Mouse (Mus musculus): ENCODE results near the gene Fut8.

Fut8 gene

DNA sequence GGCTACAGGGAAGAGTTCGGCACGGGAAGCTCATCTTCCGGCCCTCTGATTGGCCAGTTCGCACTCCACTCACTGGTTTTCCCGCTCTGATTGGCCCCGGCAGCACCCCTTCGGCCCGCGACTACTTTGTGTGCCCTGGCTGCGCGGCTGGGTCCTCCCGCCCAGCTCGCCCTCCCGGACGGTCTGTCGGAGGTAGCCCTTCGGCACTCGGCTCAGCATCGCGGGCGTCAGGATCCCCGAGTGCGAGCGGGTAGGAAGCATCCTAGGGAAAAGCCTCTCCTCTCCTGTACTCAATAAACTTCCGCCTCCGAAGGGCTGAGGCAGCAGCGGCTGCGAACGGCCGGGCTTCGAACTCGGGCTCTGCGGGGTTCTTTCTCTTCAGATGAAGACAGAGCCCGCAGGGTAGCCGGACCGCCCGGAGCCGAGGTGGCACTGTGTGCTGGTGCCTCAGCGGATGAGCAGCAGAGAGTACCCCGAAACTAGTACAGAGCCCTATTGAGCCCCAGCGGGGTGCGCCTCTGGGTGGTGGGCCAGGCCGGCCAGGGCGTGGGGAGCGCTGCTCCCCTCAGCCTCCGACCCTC lies at the start of gene Fut8:
TSS of gene Fut8 (plus strand) at position 176 of the 581 bp plus-strand sequence.
- DNase-seq, result peak; percentile 91 to 96

DNA sequence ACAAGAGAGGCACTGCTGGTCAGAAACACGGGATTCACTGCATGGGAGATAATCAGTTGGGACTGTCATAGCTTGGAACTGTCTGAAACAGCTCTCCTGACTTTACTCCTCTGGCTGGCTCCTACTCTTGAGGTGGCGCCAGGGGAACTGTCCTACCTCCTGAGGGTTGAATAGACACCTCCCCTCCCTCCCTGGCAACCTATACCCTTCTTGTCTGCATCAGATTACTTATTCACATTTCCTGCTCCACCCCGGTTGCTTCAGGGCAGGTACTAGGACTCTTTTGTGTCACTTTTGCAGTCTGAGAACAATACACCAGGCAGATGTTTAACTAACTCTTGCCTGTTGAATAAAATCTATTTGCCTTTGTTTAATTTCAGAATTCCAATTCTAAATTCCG lies 48.8 kb upstream of the Fut8 start:
- no peak for DNase-seq

GRCm38 (mm10) chr12:77189933-77190446 lies 47.9 kb upstream of the Fut8 start:
- no peak for DNase-seq

DNA sequence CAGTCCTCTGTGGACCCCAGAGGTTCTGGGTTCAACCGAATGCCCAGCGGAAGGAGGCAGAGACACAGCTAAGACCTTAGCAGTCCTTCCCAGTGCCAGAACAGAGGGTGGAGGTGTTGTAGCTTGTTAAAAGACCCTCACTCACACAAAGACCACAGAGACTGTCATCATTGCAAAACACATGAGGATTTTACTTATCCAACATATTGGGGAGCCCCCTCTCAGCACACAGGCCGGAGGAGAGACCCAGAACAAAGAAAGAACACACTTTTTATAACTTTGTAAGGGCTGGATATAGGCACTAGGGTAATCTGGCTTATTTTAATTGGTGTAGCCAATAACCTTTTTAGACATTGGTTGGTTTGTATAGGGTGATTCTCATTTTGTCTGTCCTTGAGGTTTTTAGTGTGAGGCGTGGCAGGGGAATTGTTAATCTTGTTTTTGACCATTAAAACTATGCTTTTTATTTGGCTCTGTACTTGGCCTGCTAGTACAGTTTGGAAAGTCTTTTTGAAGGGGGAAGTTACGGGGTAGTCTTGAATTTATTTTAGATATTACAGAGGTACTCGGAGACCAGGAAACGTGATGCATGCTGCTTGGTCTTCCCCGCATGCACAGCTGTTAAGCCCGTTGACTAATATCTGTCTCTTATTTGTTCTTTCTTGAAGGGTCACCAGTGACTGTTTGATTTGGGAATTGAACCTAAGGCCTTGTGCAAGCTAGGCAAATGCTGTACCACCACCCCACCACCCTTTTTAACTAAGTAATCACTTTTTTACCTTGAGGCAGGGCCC lies 46.2 kb upstream of the Fut8 start:
- DNase-seq, result no peak

DNA sequence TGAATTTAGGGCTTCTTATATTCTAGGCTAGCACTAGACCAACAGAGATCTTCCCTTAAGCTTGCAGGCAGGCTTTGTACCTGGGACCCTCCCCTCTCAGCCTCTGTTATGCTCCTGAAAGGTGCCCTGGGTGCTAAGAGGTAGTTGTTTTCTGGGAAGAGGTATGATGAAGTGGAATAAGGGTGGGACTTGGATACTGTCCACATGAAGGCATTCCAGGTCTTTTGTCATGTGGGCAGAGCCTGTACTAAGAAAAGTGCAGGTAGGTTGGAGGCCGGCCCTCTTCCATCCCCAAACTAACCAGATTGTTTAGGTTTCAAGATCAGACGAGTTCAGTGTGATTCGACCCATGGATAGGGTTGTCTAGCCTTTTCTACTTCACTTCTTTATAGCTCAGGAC lies 45.2 kb upstream of the Fut8 start:
- DNase-seq, result no peak

DNA sequence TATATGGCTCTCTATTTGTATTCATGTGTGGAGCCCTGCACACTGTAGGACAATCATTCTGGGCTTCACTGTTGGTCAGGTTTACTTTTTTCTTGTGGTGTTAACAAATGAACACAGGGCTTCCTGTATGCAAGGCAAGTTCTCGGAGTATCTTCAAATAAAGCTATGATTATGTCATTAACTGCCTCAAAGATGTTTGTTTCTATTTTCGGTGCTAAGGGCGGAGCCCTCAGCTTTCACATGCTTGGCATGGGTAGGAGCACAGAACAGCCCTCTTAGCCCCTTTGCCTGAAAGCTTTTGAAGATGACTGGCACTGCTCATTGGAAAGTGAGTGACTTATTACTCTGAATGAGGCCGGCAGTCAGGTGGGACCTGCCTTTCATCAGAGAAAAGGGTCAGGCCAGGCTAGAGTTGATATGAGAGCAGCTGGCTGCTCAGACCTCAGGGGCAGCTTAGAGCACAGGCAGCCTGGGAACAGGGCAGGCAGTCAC lies 44.7 kb upstream of the Fut8 start:
- DNase-seq, result no peak

DNA sequence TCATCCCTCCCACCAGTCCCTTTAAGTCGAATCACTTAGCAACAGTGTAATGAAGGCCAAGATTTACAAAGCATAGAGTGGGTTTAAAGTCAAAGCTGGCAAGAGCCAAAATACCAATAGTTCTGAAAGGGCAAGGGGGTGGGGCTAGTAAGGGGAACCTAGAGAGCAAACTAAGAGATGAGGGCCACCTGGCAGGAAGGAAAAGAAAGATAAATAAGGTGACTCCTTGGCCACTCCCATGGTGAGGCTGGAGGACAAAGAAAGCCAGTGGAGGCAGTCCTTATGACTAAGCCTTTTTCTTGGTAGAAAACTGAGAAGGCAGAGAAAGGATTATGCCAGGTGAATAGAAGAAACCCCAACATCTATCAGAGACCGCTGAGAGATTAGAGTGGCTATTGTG lies 42.9 kb upstream of the Fut8 start:
- DNase-seq, result no peak

DNA sequence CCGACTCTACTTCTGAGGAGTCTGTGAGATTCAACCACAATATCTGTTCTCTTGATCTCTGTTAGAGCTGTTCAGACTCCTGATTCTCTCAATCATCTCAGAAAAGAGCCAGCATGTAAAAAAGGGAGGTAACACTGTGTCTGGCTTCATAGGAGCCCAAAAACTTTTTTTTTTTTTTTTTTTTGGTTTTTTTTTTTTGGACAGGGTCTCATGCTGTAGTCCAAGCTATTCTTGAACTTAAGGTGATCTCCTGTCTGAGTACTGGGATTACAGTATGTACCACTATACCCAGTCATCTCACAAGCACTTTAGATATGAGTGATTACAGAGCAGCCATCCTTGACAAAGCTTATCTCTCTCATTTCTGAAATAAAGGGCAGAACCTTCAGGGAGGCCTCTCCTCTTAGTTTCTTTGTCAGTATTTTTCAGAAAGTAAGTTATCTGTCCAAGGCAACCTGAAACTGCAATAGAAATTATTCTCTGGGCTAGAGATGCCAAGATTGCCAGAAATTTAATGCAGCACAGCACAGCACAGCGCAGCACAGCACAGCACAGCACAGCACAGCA lies 41.3 kb upstream of the Fut8 start:
- no peak for DNase-seq

GRCm38 (mm10) chr12:77197121-77197599 lies 40.8 kb upstream of the Fut8 start:
- peak; percentile 89 to 93 for DNase-seq

- DNase-seq, result no peak
Measured at GRCm38 (mm10) chr12:77198253-77198652, 39.7 kb upstream of the Fut8 start.

- DNase-seq, result no peak
Measured at GRCm38 (mm10) chr12:77201461-77202143, 36.3 kb upstream of the Fut8 start.

DNA sequence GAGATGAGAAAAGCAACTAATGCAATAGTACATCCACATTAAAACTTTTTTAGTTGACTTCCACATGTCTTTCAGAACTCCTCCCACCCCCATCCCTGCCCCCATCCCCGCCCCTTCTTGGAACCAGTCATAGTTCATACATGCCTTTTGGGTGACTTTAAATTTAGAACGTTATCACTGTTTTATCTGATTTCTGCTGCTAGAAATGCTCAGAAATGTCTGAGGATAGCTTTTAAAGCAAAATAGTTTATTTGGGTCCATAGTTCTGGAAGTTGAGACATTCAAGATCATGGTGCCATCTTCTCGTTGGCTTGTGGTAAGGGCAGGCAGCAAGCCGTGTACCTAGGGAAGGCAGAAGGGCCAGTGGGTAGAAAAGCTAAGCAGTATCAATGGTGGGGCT lies 34.8 kb upstream of the Fut8 start:
- DNase-seq, result no peak

GRCm38 (mm10) chr12:77206852-77207251 lies 31.1 kb upstream of the Fut8 start:
- no peak for DNase-seq

DNA sequence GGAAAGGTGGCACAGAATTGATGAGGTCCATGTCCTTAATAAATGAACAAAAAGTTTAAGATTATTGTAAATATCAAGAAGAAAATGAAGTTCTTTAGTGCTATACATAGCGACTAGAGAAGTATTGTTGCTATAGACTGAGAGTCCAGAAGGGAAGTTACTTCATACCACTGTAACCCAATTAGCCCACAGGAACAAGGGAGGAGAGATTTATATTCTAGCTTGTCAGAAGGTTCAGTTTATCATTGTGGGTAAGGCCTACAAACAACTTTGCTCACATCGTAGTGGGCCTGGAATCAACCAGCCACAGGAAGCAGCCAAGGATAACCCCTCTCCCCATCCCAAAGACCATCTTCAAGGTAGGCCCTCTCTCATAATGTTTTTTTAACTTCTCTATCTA lies 29.9 kb upstream of the Fut8 start:
- DNase-seq, result no peak

DNA sequence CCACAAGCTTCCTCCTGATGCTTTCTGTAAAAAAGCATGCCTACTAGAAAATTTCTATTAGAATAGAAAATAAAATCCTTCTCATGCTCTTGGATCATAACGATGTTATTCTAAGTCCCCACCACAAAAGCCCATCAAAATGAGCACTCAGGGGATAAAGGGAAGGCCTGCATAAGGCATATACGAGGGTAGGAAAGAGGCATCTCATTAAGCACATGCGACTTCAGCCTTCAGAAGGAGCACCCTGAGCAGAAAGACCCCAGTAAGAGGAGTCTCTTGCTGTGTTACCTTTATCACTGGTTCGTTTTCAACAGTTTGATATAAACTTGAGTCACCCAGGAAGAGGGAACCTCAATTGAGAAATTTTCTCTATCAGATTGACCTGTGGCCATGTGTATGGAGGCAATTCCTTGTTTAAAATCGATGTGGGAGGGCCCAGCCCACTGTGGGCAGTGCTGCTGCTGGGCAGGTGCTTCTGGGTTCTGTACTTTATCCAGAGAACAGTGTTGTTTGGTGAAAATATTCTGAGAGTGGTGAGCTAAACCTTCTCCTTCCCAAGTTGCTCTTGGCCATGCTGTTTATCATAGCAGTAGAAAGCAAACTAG lies 29.2 kb upstream of the Fut8 start:
- no peak for DNase-seq

DNA sequence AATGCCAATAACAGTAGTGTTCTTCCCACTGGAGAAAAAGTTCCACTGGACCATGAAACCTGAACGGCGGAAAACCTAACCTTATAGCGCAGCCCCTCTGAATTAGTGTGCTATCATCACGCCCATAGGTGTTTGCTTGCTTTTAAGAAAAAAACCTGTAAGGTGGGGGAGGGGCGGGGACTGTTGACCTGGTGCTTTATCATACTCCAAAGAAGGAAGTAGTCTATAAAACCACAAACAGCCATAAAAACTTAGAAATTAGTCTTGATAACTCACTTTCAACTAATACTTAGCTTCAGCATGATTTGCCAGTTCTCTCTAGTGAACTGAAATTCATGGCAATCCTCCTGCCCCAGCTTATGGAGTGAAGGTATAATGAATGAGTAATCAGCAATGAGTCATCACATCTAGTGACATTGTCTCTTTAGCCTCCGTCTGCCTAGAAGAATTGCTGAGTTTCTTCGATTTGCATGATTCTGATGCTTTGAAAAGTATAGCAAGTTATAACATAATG lies 26.2 kb upstream of the Fut8 start:
- DNase-seq, result no peak

DNA sequence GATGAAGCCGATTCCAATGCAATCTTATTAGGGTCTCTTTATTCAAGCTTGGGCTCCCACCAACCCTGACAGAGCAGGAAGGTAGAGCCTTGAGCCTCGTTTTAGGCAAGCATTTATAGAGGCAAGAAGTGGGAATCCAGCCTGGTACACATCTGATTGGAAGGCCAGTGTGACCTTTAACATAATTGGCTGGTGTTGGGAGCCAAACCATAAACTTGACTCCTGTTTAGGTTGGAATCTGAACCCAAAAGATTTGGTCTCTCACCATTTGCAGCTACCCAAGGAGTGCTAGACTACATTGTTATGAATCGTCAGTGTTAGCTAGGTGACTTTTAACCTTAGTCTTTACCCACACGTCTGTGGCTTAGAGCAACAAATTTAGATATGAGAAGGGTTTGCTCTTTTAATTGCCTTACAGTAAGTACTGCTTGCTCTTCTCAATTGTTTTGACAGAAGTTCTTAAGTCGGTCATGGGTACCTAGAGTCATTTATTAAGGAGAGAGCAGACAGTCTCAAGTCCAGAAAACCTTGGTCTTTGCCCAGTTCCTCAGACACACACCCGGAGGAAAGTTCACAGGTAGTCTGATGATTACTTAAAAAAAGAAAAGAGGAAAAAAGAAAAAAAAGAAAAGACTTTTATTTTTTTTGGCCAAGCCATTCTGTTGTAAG lies 23.9 kb upstream of the Fut8 start:
- no peak for DNase-seq

DNA sequence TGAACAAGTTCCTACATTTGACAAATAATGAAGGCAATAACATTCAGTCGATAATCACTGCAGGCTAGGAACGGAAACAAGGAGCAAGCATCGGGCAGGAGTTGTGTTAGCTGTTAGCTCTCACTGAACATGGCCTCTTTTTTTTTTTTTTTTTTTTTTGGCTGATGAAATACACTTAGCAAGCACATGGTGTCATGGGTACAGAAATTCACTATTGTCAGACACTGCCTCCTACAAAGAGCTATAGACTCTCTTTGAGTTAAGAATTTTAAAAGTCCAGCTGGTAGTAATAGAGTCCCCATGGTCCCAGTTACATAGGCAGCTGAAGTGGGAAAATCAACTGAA lies 23.4 kb upstream of the Fut8 start:
- no peak for DNase-seq

DNA sequence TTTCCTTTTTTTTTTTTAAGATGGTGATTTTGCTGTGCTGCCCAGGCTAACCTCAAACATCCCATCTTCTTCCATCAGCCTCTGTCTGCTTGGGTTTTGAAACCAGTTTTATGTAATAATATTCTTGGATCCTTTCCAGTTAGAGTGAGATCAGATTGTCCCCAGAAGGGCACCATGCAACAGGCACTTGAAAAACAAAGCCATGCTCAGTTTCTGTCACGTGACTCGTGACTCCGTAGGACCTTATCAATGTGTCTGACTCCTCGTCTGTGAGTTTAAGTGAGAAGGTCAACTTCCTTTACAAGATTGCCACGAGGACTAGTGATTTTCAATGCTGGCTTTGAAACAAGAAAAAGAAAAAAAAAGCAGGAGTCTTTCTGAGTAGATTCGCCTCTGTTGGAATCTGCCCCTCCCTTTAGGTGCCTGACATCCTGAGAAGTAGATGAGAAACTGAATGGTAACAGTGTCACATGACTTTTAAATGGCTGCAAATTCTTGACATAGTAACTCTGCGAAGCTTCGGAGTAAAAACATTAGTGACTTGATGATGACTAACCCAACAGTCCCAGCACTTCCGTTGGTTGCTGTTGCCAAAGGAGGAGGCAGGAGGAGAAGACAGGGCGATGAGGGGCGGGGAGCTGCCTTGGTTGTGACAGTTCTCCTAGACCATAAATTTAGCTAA lies 21.3 kb upstream of the Fut8 start:
- DNase-seq, result no peak

- no peak for DNase-seq
Measured at GRCm38 (mm10) chr12:77220616-77221015, 17.3 kb upstream of the Fut8 start.

DNA sequence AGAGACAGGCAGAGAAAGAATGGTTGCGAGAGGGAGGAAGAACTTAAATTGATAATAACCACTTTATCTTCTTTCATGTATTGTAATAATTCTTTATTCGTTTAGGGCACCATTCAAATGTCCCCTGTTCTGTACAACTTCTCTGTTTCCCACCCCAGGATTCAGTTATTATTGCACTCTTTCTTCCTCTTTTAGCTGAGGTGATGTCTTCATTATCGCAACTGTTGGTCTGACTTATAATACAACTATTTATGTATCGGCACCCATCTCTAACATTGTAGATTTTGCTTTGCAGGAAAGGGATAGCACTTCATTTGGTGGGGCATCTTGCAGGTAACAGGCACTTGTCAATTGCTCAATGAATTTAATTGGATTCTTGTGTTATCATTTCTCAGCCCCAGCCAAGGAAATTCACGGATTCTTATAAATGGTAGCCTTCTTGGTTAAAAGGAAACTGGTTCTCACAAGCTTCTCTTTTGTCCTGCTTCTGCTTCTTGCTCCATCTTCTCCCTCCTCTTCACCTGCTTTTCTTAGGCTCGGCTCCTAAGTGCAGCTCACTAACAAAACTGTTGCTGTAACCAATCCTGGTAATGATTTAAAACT lies 15.6 kb upstream of the Fut8 start:
- DNase-seq, result no peak
